Mouse (Mus musculus) layer of hippocampus, adult 9-11 months (tissue): ENCODE measurements at regions not wholly inside any gene's neighbourhood (a gene's known extent, or its start where the extent isn't known, plus 50 kb on each side); places are given as distances from the start of the nearest gene placed in this dataset.

Experiments
- DNase-seq: peaks from one replicate; pipeline ENCODE4 v3.0.0; 2022

GRCm38 (mm10) chr9:62590407-62591195, 53.8 kb upstream of the Coro2b start:
- DNase-seq = no peak

- no peak for DNase-seq
Measured at GRCm38 (mm10) chr9:62591196-62591485, 54.3 kb upstream of the Coro2b start.

GRCm38 (mm10) chr9:62598056-62598455, 61.2 kb upstream of the Coro2b start:
- peak; percentile 30 for DNase-seq

- DNase-seq = no peak
Measured at GRCm38 (mm10) chr9:62598956-62599355, 62.1 kb upstream of the Coro2b start.

- DNase-seq = no peak
Measured at GRCm38 (mm10) chr9:62610526-62610925, 67.1 kb upstream of the Itga11 start.

- DNase-seq = no peak
Measured at GRCm38 (mm10) chr9:62611452-62611851, 66.2 kb upstream of the Itga11 start.

GRCm38 (mm10) chr9:62613053-62613452, 64.6 kb upstream of the Itga11 start:
- DNase-seq = no peak

GRCm38 (mm10) chr9:62613806-62614205, 63.8 kb upstream of the Itga11 start:
- no peak for DNase-seq

GRCm38 (mm10) chr9:62614950-62615349, 62.7 kb upstream of the Itga11 start:
- DNase-seq = no peak

- no peak for DNase-seq
Measured at GRCm38 (mm10) chr9:62615799-62616198, 61.8 kb upstream of the Itga11 start.

- no peak for DNase-seq
Measured at GRCm38 (mm10) chr9:62618994-62619393, 58.6 kb upstream of the Itga11 start.

GRCm38 (mm10) chr9:62620901-62621445, 56.7 kb upstream of the Itga11 start:
- DNase-seq = no peak

GRCm38 (mm10) chr9:62622106-62622505, 55.5 kb upstream of the Itga11 start:
- DNase-seq = no peak

- peak; percentile 64 for DNase-seq
Measured at GRCm38 (mm10) chr9:62624562-62625044, 53.0 kb upstream of the Itga11 start.

GRCm38 (mm10) chr9:62627071-62628000, 50.3 kb upstream of the Itga11 start:
- DNase-seq = no peak
